Mouse (Mus musculus): Measurements from ENCODE around the gene Sestd1. TPM values are rescaled to one million over a fixed set of nuclear protein-coding genes. Genes with fewer than 3 reads are reported as not detected.

Gene Sestd1
- total and polyA plus RNA-seq, 2 experiments, result 0.80 to 1.6 TPM

- peaks cover 10% of the 10 kb centered on the region; the same call in 1 of the 2 replicates for H3K79me2 ChIP-seq (ENCODE audit: control insufficient read depth, insufficient read depth, low read length)
- 50% methylated on average over 4 of the region's 4 CpGs for WGBS
- TF ChIP-seq POLR2A (IDR thresholded peaks at IDR 0.05; ENCODE audit: extremely low read depth, insufficient read depth, low read length) (no peak), CTCF (IDR thresholded peaks at IDR 0.05; ENCODE audit: low read depth, low read length) (no peak)
- H3K4me3 ChIP-seq (ENCODE audit: insufficient read depth, low read depth, low read length), result no peak overlapping the region
- H3K36me3 ChIP-seq (ENCODE audit: control insufficient read depth, insufficient read depth, low read length), result peaks cover 1% of the 10 kb centered on the region; the same call in 1 of the 2 replicates
- DNase-seq (ENCODE audit: extremely low read depth, low read depth, low spot score), result no peak
- no peak overlapping the region for H3K27ac ChIP-seq (replicated peaks; ENCODE audit: insufficient read depth, low read depth, low read length)
- no peak overlapping the region for H3K9ac ChIP-seq (ENCODE audit: low read depth, low read length)
- H3K27me3 ChIP-seq (ENCODE audit: control insufficient read depth, insufficient read depth, low read length), result no peaks in the 10 kb centered on the region
- H3K4me1 ChIP-seq (ENCODE audit: control insufficient read depth, insufficient read depth, low read length), result no peaks in the 10 kb centered on the region; the same call in 1 of the 2 replicates
These were observed 126.3 kb downstream of the Sestd1 start for GRCm38 (mm10) chr2:77154080-77154479.

- Histone ChIP-seq H3K9ac (ENCODE audit: low read depth, low read length) (no peak overlapping the region), H3K79me2 (ENCODE audit: control insufficient read depth, insufficient read depth, low read length) (peaks cover 10% of the 10 kb centered on the region; the same call in 1 of the 2 replicates), H3K36me3 (ENCODE audit: control insufficient read depth, insufficient read depth, low read length) (no peaks in the 10 kb centered on the region), H3K4me3 (ENCODE audit: insufficient read depth, low read depth, low read length) (no peak overlapping the region), H3K4me1 (ENCODE audit: control insufficient read depth, insufficient read depth, low read length) (no peaks in the 10 kb centered on the region; the same call in 1 of the 2 replicates), H3K27ac (replicated peaks; ENCODE audit: insufficient read depth, low read depth, low read length) (no peak overlapping the region), H3K27me3 (ENCODE audit: control insufficient read depth, insufficient read depth, low read length) (no peaks in the 10 kb centered on the region)
- DNase-seq (ENCODE audit: extremely low read depth, low read depth, low spot score), result no peak
- TF ChIP-seq CTCF (IDR thresholded peaks at IDR 0.05; ENCODE audit: low read depth, low read length), result no peak
- TF ChIP-seq POLR2A (IDR thresholded peaks at IDR 0.05; ENCODE audit: extremely low read depth, insufficient read depth, low read length), result no peak
- WGBS, result 96% methylated on average over 8 of the region's 8 CpGs
These were observed 129.1 kb downstream of the Sestd1 start for GRCm38 (mm10) chr2:77151255-77151654.

GRCm38 (mm10) chr2:77149576-77149975, 130.8 kb downstream of the Sestd1 start:
- no peaks in the 10 kb centered on the region for H3K36me3 ChIP-seq (ENCODE audit: control insufficient read depth, insufficient read depth, low read length)
- no peaks in the 10 kb centered on the region for H3K27me3 ChIP-seq (ENCODE audit: control insufficient read depth, insufficient read depth, low read length)
- H3K4me3 ChIP-seq (ENCODE audit: insufficient read depth, low read depth, low read length), result no peak overlapping the region
- TF ChIP-seq CTCF (IDR thresholded peaks at IDR 0.05; ENCODE audit: low read depth, low read length) (no peak), POLR2A (IDR thresholded peaks at IDR 0.05; ENCODE audit: extremely low read depth, insufficient read depth, low read length) (no peak)
- no peak overlapping the region for H3K9ac ChIP-seq (ENCODE audit: low read depth, low read length)
- WGBS, result 84% methylated on average over 2 of the region's 2 CpGs
- H3K27ac ChIP-seq (replicated peaks; ENCODE audit: insufficient read depth, low read depth, low read length), result no peak overlapping the region
- no peaks in the 10 kb centered on the region; the same call in 1 of the 2 replicates for H3K4me1 ChIP-seq (ENCODE audit: control insufficient read depth, insufficient read depth, low read length)
- DNase-seq (ENCODE audit: extremely low read depth, low read depth, low spot score), result no peak
- peaks cover 10% of the 10 kb centered on the region; the same call in 1 of the 2 replicates for H3K79me2 ChIP-seq (ENCODE audit: control insufficient read depth, insufficient read depth, low read length)

GRCm38 (mm10) chr2:77148215-77148614, 132.2 kb downstream of the Sestd1 start:
- Histone ChIP-seq H3K4me3 (ENCODE audit: insufficient read depth, low read depth, low read length) (no peak overlapping the region), H3K36me3 (ENCODE audit: control insufficient read depth, insufficient read depth, low read length) (no peaks in the 10 kb centered on the region), H3K79me2 (ENCODE audit: control insufficient read depth, insufficient read depth, low read length) (peaks cover 10% of the 10 kb centered on the region; the same call in 1 of the 2 replicates), H3K27ac (replicated peaks; ENCODE audit: insufficient read depth, low read depth, low read length) (no peak overlapping the region), H3K27me3 (ENCODE audit: control insufficient read depth, insufficient read depth, low read length) (no peaks in the 10 kb centered on the region), H3K4me1 (ENCODE audit: control insufficient read depth, insufficient read depth, low read length) (no peaks in the 10 kb centered on the region; the same call in 1 of the 2 replicates), H3K9ac (ENCODE audit: low read depth, low read length) (no peak overlapping the region)
- 81% methylated on average over 4 of the region's 4 CpGs for WGBS
- DNase-seq (ENCODE audit: extremely low read depth, low read depth, low spot score), result no peak
- TF ChIP-seq POLR2A (IDR thresholded peaks at IDR 0.05; ENCODE audit: extremely low read depth, insufficient read depth, low read length), result no peak
- TF ChIP-seq CTCF (IDR thresholded peaks at IDR 0.05; ENCODE audit: low read depth, low read length), result no peak

- Histone ChIP-seq H3K4me3 (ENCODE audit: insufficient read depth, low read depth, low read length) (no peak overlapping the region), H3K79me2 (ENCODE audit: control insufficient read depth, insufficient read depth, low read length) (peaks cover 7% of the 10 kb centered on the region; the same call in 1 of the 2 replicates), H3K27ac (replicated peaks; ENCODE audit: insufficient read depth, low read depth, low read length) (no peak overlapping the region), H3K9ac (ENCODE audit: low read depth, low read length) (no peak overlapping the region), H3K36me3 (ENCODE audit: control insufficient read depth, insufficient read depth, low read length) (no peaks in the 10 kb centered on the region), H3K27me3 (ENCODE audit: control insufficient read depth, insufficient read depth, low read length) (no peaks in the 10 kb centered on the region), H3K4me1 (ENCODE audit: control insufficient read depth, insufficient read depth, low read length) (no peaks in the 10 kb centered on the region)
- DNase-seq (ENCODE audit: extremely low read depth, low read depth, low spot score), result no peak
- 81% methylated on average over 2 of the region's 2 CpGs for WGBS
- TF ChIP-seq POLR2A (IDR thresholded peaks at IDR 0.05; ENCODE audit: extremely low read depth, insufficient read depth, low read length) (no peak), CTCF (IDR thresholded peaks at IDR 0.05; ENCODE audit: low read depth, low read length) (no peak)
These were observed 133.4 kb downstream of the Sestd1 start for GRCm38 (mm10) chr2:77146968-77147367.

- no peak for DNase-seq (ENCODE audit: extremely low read depth, low read depth, low spot score)
- peaks cover 9% of the 10 kb centered on the region; the same call in 1 of the 2 replicates for H3K79me2 ChIP-seq (ENCODE audit: control insufficient read depth, insufficient read depth, low read length)
- no peak overlapping the region for H3K27ac ChIP-seq (replicated peaks; ENCODE audit: insufficient read depth, low read depth, low read length)
- no peaks in the 10 kb centered on the region for H3K4me1 ChIP-seq (ENCODE audit: control insufficient read depth, insufficient read depth, low read length)
- H3K27me3 ChIP-seq (ENCODE audit: control insufficient read depth, insufficient read depth, low read length), result no peaks in the 10 kb centered on the region
- TF ChIP-seq POLR2A (IDR thresholded peaks at IDR 0.05; ENCODE audit: extremely low read depth, insufficient read depth, low read length), result no peak
- TF ChIP-seq CTCF (IDR thresholded peaks at IDR 0.05; ENCODE audit: low read depth, low read length), result no peak
- H3K9ac ChIP-seq (ENCODE audit: low read depth, low read length), result no peak overlapping the region
- H3K36me3 ChIP-seq (ENCODE audit: control insufficient read depth, insufficient read depth, low read length), result no peaks in the 10 kb centered on the region
- no peak overlapping the region for H3K4me3 ChIP-seq (ENCODE audit: insufficient read depth, low read depth, low read length)
- 79% methylated on average over 3 of the region's 3 CpGs for WGBS
These were observed 134.1 kb downstream of the Sestd1 start for GRCm38 (mm10) chr2:77146291-77146690.

All from liver, adult 2 months (tissue).